Mouse (Mus musculus): ENCODE data around the gene Adamtsl1. TPM values are rescaled to one million over a fixed set of nuclear protein-coding genes. Genes with fewer than 3 reads are reported as not detected.

Gene Adamtsl1
- polyA plus RNA-seq, 1 experiment: 5.2 TPM

DNA sequence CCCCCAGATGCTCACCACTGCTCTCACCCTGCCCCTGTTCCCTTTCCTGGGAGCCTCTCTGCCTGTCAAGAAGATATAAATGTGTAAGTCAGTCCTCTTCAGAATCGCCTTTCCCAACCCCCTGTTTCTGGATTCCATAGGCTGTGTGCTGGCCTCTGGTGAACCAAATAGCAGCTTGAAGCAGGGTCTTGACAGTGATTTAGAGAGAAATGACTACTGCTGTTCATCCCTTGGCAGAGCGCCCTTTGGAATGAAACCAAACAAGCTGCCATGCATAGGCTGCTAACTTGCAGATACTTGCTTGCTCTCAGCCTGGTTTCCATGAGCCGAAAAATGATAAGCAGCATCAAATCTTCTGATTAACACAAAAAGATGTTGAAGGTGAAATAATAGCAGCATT lies 610.4 kb downstream of the Adamtsl1 start:
- TF ChIP-seq POLR2A (IDR thresholded peaks at IDR 0.05; ENCODE audit: low read depth, low read length): no peak
- no peak for TF ChIP-seq CTCF (conservative IDR thresholded peaks at IDR 0.05; ENCODE audit: insufficient read depth, insufficient read length, low read depth, low read length)
- Histone ChIP-seq H3K4me3 (ENCODE audit: insufficient read depth, low read depth, low read length) (no peak overlapping the region), H3K27ac (ENCODE audit: insufficient read depth, low read depth, low read length) (no peak overlapping the region), H3K36me3 (ENCODE audit: control insufficient read depth, insufficient read depth, low read length) (no peaks in the 10 kb centered on the region), H3K27me3 (replicated peaks; ENCODE audit: control insufficient read depth, insufficient read depth, low read length) (no peaks in the 10 kb centered on the region), H3K4me1 (ENCODE audit: control insufficient read depth, insufficient read depth, low read length) (no peaks in the 10 kb centered on the region)
- WGBS: 46% methylated on average over 3 of the region's 3 CpGs
- DNase-seq: peak; percentile 21

DNA sequence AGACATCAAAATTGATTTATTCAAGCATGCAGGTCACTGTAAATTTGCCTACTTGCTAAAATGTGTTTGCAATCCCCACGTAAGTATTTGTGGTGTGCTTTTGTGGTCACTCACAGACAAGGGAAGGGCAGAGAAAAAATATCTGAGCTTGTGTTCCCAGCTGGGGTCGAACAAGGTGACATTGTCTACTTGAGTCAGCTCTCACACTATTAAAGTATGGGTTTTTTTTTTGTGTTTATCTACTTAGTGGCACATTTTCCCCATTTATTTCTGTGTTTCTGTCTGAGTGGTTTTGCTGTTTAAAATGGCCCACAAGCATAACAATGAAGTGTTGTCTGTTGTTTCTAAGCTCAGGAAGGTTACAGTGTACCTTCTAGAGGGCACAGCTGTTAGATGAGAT lies 612.7 kb downstream of the Adamtsl1 start:
- Histone ChIP-seq H3K27ac (ENCODE audit: insufficient read depth, low read depth, low read length) (no peak overlapping the region), H3K36me3 (ENCODE audit: control insufficient read depth, insufficient read depth, low read length) (no peaks in the 10 kb centered on the region), H3K4me1 (ENCODE audit: control insufficient read depth, insufficient read depth, low read length) (no peaks in the 10 kb centered on the region), H3K27me3 (replicated peaks; ENCODE audit: control insufficient read depth, insufficient read depth, low read length) (no peaks in the 10 kb centered on the region), H3K4me3 (ENCODE audit: insufficient read depth, low read depth, low read length) (no peak overlapping the region)
- 71% methylated on average over 2 of the region's 2 CpGs for WGBS
- no peak for DNase-seq
- TF ChIP-seq POLR2A (IDR thresholded peaks at IDR 0.05; ENCODE audit: low read depth, low read length) (no peak), CTCF (conservative IDR thresholded peaks at IDR 0.05; ENCODE audit: insufficient read depth, insufficient read length, low read depth, low read length) (no peak)

DNA sequence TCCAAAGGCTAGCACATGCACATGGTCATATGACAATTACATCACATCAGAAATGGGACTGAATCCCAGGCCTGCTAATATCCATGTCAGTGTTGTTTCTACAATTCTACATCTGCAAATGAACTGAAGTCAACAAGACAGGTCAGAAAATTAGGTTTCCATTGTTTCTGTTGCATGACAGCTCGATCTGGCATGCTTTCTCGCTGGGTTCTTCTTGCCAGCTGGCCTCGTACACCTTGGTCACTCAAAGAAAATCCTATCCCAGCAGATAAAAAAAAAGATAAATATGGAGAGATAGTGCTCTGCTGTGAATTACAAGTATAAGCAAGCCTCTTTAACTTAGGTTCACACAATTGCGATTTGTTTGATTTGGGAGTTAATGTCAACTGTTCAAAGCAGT lies 644.6 kb downstream of the Adamtsl1 start:
- no peak overlapping the region for H3K4me3 ChIP-seq (ENCODE audit: insufficient read depth, low read depth, low read length)
- H3K36me3 ChIP-seq (ENCODE audit: control insufficient read depth, insufficient read depth, low read length): no peaks in the 10 kb centered on the region
- no peaks in the 10 kb centered on the region for H3K4me1 ChIP-seq (ENCODE audit: control insufficient read depth, insufficient read depth, low read length)
- no peak for DNase-seq
- TF ChIP-seq CTCF (conservative IDR thresholded peaks at IDR 0.05; ENCODE audit: insufficient read depth, insufficient read length, low read depth, low read length): no peak
- no peak for TF ChIP-seq POLR2A (IDR thresholded peaks at IDR 0.05; ENCODE audit: low read depth, low read length)
- WGBS: 81% methylated on average over 4 of the region's 4 CpGs
- H3K27me3 ChIP-seq (replicated peaks; ENCODE audit: control insufficient read depth, insufficient read depth, low read length): no peaks in the 10 kb centered on the region
- H3K27ac ChIP-seq (ENCODE audit: insufficient read depth, low read depth, low read length): no peak overlapping the region

DNA sequence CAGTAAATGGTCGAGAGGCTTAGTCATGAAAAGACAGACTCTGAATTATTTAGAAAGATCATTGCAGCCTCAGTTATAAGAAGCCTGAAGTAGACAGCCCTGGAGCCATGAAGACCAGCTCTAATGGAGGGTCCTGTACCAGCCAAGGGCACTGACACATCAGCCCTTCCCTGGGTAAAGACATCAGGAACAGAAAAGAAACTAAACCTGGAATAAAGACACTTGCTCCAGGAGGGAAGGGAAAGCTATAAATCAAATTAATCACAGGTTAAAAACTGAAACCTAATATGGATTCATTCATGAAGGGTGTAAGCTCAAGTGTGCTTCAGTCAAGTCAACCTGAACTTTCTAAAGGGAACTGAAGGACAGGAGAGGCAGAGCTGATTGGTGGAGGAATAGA lies 645.4 kb downstream of the Adamtsl1 start:
- DNase-seq: no peak
- Histone ChIP-seq H3K27me3 (replicated peaks; ENCODE audit: control insufficient read depth, insufficient read depth, low read length) (no peaks in the 10 kb centered on the region), H3K27ac (ENCODE audit: insufficient read depth, low read depth, low read length) (no peak overlapping the region), H3K4me3 (ENCODE audit: insufficient read depth, low read depth, low read length) (no peak overlapping the region), H3K4me1 (ENCODE audit: control insufficient read depth, insufficient read depth, low read length) (no peaks in the 10 kb centered on the region), H3K36me3 (ENCODE audit: control insufficient read depth, insufficient read depth, low read length) (no peaks in the 10 kb centered on the region)
- 46% methylated on average over 1 of the region's 1 CpGs for WGBS
- TF ChIP-seq CTCF (conservative IDR thresholded peaks at IDR 0.05; ENCODE audit: insufficient read depth, insufficient read length, low read depth, low read length) (no peak), POLR2A (IDR thresholded peaks at IDR 0.05; ENCODE audit: low read depth, low read length) (no peak)

DNA sequence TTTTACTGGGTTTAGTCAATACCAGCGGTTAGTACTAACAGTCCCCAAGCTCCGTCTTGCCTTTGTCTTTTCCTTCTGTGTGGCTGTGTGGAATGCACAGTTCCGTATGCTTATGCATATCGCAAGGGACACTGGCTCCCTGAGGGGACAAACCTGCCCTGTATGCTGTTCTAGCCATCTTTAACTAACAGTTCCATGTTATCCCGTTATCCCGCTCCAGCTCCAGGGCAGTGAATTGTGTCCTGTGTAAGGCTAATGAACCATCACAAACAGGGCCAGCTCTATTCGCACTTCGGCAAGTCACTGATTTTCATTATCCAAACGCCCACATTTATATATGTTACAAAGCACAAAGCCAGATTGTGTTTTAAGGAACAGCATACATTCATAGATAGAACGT lies 656.8 kb downstream of the Adamtsl1 start:
- DNase-seq: no peak
- 58% methylated on average over 10 of the region's 10 CpGs for WGBS
- Histone ChIP-seq H3K36me3 (ENCODE audit: control insufficient read depth, insufficient read depth, low read length) (no peaks in the 10 kb centered on the region), H3K27ac (ENCODE audit: insufficient read depth, low read depth, low read length) (no peak overlapping the region), H3K4me3 (ENCODE audit: insufficient read depth, low read depth, low read length) (no peak overlapping the region), H3K27me3 (replicated peaks; ENCODE audit: control insufficient read depth, insufficient read depth, low read length) (no peaks in the 10 kb centered on the region), H3K4me1 (ENCODE audit: control insufficient read depth, insufficient read depth, low read length) (no peaks in the 10 kb centered on the region)
- TF ChIP-seq POLR2A (IDR thresholded peaks at IDR 0.05; ENCODE audit: low read depth, low read length): no peak
- no peak for TF ChIP-seq CTCF (conservative IDR thresholded peaks at IDR 0.05; ENCODE audit: insufficient read depth, insufficient read length, low read depth, low read length)

DNA sequence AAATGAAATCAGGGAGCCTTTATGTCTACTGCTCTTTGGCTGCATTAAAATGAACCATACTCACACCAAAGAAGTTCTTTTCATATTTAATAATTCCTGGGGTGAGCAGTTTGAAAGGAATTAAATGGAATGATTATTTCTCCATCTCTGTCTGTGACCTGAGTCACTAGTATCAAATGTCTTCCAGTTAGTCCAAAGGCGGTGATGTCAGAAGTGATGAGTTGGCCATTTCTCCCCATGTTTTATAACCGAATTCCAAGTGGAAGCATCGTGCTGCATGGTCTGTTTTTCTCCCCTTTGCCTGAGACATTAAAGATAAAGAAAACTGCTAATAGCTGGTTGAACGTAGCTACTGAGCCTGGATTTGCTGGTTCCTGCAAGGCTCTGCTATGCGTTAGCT lies 657.5 kb downstream of the Adamtsl1 start:
- WGBS: 58% methylated on average over 5 of the region's 5 CpGs
- Histone ChIP-seq H3K27me3 (replicated peaks; ENCODE audit: control insufficient read depth, insufficient read depth, low read length) (no peaks in the 10 kb centered on the region), H3K4me3 (ENCODE audit: insufficient read depth, low read depth, low read length) (no peak overlapping the region), H3K4me1 (ENCODE audit: control insufficient read depth, insufficient read depth, low read length) (no peaks in the 10 kb centered on the region), H3K36me3 (ENCODE audit: control insufficient read depth, insufficient read depth, low read length) (no peaks in the 10 kb centered on the region), H3K27ac (ENCODE audit: insufficient read depth, low read depth, low read length) (no peak overlapping the region)
- no peak for DNase-seq
- no peak for TF ChIP-seq POLR2A (IDR thresholded peaks at IDR 0.05; ENCODE audit: low read depth, low read length)
- TF ChIP-seq CTCF (conservative IDR thresholded peaks at IDR 0.05; ENCODE audit: insufficient read depth, insufficient read length, low read depth, low read length): no peak

DNA sequence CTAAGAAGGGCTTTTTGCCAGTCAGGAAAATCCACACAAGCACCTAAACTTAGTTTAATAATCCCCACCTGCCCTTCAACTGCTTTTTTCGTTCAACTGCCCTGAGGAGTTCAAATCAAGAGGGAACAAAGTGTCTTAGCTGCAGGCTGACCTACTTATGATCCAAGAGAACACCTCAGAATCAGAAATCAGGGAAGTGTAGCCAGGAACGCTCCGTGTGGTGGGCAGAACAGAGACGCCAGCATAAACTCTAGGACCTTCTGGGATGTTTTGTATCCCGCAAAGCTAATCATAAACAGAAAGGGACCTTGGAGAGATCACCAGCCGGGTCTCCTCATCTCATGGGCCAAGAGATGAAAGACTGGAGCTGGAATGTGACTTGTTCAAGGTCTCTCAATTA lies 663.5 kb downstream of the Adamtsl1 start:
- 70% methylated on average over 6 of the region's 6 CpGs for WGBS
- Histone ChIP-seq H3K36me3 (ENCODE audit: control insufficient read depth, insufficient read depth, low read length) (no peaks in the 10 kb centered on the region), H3K27ac (ENCODE audit: insufficient read depth, low read depth, low read length) (no peak overlapping the region), H3K27me3 (replicated peaks; ENCODE audit: control insufficient read depth, insufficient read depth, low read length) (no peaks in the 10 kb centered on the region; the same call in 1 of the 2 replicates), H3K4me1 (ENCODE audit: control insufficient read depth, insufficient read depth, low read length) (no peaks in the 10 kb centered on the region), H3K4me3 (ENCODE audit: insufficient read depth, low read depth, low read length) (no peak overlapping the region)
- TF ChIP-seq POLR2A (IDR thresholded peaks at IDR 0.05; ENCODE audit: low read depth, low read length) (no peak), CTCF (conservative IDR thresholded peaks at IDR 0.05; ENCODE audit: insufficient read depth, insufficient read length, low read depth, low read length) (no peak)
- peak; percentile 57 for DNase-seq

DNA sequence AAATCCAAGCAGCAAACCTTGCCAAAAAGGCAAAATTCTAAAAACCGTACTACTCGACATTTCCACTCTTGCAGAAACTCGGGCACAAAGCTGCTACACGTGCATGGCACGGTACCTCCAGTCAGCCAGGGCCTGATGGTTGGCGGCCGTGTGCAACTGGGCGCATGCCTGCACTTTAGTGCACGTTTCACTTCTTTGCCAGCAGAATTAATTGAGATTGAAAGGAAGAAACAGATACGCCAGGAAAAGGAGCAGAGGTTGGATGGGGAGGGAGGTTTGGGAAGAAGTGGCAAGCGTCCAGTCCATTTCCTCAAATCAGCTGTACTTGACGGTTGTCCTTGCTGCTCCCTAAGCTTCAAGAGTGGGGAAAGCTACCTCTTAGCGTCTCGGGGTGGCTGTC lies 664.1 kb downstream of the Adamtsl1 start:
- Histone ChIP-seq H3K4me3 (ENCODE audit: insufficient read depth, low read depth, low read length) (no peak overlapping the region), H3K4me1 (ENCODE audit: control insufficient read depth, insufficient read depth, low read length) (no peaks in the 10 kb centered on the region), H3K36me3 (ENCODE audit: control insufficient read depth, insufficient read depth, low read length) (no peaks in the 10 kb centered on the region), H3K27ac (ENCODE audit: insufficient read depth, low read depth, low read length) (no peak overlapping the region), H3K27me3 (replicated peaks; ENCODE audit: control insufficient read depth, insufficient read depth, low read length) (no peaks in the 10 kb centered on the region; the same call in 1 of the 2 replicates)
- peak; percentile 28 for DNase-seq
- TF ChIP-seq POLR2A (IDR thresholded peaks at IDR 0.05; ENCODE audit: low read depth, low read length) (no peak), CTCF (conservative IDR thresholded peaks at IDR 0.05; ENCODE audit: insufficient read depth, insufficient read length, low read depth, low read length) (no peak)
- 69% methylated on average over 14 of the region's 14 CpGs for WGBS

All from kidney, adult 2 months (tissue).